Mouse (Mus musculus): ENCODE measurements at regions not wholly inside any gene's neighbourhood (a gene's known extent, or its start where the extent isn't known, plus 50 kb on each side); places are given as distances from the start of the nearest gene placed in this dataset.

DNA sequence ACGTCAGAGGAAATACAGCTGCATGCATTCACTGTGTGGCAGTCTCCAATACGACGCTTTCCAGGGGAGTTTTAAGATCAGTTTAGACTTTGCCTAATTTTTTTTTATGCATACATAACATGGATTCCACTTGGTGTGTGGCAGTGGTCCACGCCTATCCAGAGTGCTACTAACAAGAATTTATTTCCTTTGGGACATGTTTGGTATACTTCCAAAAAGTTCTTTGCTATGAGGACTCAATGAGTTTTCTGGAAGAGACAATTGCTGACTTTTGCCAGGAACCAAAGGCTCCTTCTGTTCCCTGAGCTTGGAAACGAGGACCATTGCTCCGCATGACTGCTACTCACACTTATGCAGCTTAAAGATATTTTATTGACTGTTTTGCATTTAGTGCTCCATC lies 59.2 kb downstream of the Marcks start:
- no peak for DNase-seq (ENCODE audit: low read depth, low spot score)

DNA sequence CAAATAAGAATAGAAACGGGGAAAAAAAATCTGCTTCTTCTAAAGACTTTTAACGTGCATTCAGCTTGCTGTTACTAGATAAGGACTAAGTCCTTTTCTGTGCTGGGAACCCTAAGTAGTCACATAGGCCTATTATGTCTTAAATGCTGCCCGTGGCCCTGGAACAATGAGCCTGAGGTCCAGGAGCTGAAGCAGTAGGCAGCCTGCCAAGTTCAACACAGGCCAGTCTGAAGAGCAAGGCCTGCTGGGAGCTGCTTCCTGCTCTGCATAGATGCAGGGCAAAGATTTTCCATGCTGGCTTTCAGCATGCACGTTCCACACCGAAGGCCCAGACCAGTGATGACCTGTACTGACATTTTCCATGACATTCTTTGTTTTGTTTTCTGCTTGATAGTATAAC lies 60.3 kb downstream of the Marcks start:
- no peak for DNase-seq (ENCODE audit: low read depth, low spot score)

DNA sequence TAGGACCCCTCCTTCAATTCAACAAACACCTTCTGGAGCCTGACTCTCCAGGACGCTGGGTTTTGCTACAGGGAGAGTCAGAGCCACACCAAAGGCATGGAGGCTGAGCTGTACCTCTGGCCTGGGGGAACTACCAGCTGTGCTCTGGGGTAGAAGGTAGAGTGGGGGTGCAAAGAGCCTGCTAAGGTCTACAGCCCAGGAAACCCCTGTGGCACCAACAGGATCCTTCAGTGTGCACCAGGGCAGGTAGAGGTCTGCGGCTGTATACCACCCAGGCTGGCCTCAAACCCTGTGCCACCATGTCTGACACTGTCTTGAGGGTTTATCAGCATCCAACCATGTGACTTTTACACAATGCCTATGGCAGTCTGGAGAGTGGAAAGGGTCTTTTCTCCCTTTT lies 61.0 kb downstream of the Marcks start:
- no peak for DNase-seq (ENCODE audit: low read depth, low spot score)

DNA sequence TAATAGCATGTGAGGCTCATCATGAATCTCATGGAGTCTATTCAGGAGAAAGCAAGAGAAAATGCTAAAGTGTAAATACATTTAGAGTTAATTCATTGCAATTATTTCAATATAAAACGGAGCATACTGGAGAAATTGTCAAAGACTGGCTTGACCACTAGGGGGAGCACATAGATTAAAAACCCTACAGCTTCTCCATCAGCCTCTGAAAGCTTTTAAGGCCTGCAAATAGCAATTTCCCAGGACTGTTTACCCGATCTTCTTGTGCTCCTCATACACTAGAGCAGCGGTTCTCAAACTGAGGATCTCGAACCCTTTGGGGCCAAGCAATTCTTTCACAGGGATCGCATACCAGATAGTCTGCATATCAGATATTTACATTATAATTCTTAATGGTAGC lies 65.9 kb downstream of the Marcks start:
- peak; percentile 46 for DNase-seq (ENCODE audit: low read depth, low spot score)

DNA sequence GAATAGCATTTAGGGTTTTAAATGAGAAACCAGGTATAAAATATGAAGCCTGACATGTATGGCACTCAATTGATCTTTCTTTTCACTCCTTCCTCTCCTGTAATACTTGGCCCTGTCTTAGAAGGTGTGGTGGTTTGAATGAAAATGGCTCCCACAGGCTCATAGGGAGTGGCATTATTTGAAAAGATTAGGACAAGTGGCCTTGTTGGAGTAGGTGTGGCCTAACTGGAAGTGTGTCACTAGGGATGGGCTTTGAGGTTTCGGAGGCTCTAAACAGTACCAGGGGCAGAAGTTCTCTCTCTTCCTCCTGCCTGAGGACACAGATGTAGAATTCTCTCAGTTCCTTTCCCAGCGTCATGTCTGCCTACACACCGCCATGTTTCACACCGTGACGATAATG lies 66.7 kb downstream of the Marcks start:
- no peak for DNase-seq (ENCODE audit: low read depth, low spot score)

DNA sequence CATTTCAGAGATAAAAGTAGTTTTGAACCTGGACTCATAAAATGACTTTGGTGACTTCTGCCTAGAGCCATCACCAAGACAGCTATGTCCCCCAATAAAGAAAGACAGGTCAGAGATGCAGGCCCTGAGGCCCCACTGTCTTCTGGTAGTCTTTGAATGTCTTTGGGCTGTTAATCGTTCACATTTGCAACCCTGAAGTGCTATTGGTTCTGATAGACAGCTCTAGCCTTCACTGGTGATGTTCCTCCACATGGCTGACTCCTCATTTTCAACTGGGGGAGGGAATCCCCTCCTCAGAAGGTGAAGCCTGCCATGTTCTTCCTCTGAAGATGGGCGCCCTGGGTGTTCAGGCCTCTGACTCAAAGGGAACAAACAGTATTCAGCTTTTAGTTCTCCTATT lies 67.3 kb downstream of the Marcks start:
- DNase-seq (ENCODE audit: low read depth, low spot score), result no peak
